Mouse (Mus musculus) ES-Bruce4 (cell line): ENCODE measurements around the gene Gbp3.

Experiments used
- CTCF ChIP-seq: IDR thresholded peaks from one replicate; pipeline ENCODE4 v1.8.1; 2011; ENCODE audit warnings: low read depth, low read length
- EP300 ChIP-seq: IDR thresholded peaks from 2 replicates; pipeline ENCODE4 v1.6.1; 2011; ENCODE audit warnings: low read depth, low read length; ENCODE audit not compliant: insufficient read depth

DNA sequence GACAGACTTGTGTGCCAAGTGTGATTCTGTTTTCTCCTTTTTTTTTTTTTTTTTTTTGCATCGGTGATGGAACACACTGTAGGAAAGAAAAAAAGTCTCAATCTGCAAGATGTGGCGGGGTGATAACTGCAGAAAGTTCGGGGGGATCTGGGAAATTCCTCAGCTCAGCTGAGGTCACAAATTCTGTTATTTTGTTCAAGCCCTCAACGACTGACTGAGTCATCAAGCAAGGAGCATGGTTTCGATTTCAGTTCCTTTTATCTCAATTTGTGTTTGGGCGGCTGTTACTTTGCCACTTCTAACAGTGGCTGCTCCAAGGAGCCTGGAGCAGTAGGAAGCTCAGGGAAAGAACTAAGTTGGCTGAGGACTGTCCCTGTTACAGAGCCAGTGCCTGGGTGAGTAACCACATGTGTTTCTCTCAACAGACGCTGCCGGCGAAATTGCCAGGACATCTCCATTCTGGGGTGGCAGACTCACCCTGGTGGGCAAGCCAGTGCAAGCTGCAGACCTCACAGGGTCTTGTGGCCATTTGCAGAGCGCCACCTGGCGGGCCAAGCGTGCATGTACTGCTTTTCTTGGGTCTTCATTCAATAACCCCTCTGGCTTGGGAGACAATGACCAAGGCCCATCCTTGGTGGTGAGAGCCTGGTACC is 596 bp downstream of the Gbp3 start:
- TF ChIP-seq CTCF (peak; percentile 99), EP300 (0 out of 2 replicates have a peak, but pooled peaks have one; percentile 42)
